Mouse (Mus musculus) kidney, embryonic 14.5 days (tissue): Measurements from ENCODE around the gene Aasdh. TPM values are rescaled to one million over a fixed set of nuclear protein-coding genes. Genes with fewer than 3 reads are reported as not detected.

Source experiments
- ATAC-seq: fragments of 200-750 bp; cut with Nextera tagmentation; 2 replicates; pipeline ENCODE4 v1.8.0; 2017; ENCODE audit warnings: moderate number of reproducible peaks, mild to moderate bottlenecking, moderate TSS enrichment, moderate library complexity; ENCODE audit not compliant: low FRiP score, low TSS enrichment
- H3K27ac ChIP-seq: fragments of 300-500 bp; sonication (generic); 2 replicates; pipeline ENCODE4 v1.5.1; 2014; ENCODE audit warnings: low read depth, mild to moderate bottlenecking, low read length, moderate library complexity, mixed read lengths
- H3K27me3 ChIP-seq: fragments of 300-500 bp; sonication (generic); 2 replicates; pipeline ENCODE4 v1.6.1; 2014; ENCODE audit warnings: mild to moderate bottlenecking, low read length; ENCODE audit not compliant: control insufficient read depth, insufficient read depth
- H3K36me3 ChIP-seq: fragments of 300-500 bp; sonication (generic); 2 replicates; pipeline ENCODE4 v1.6.1; 2014; ENCODE audit warnings: low read length, mixed read lengths; ENCODE audit not compliant: control insufficient read depth, insufficient read depth
- H3K4me1 ChIP-seq: fragments of 300-500 bp; sonication (generic); 2 replicates; pipeline ENCODE4 v1.6.1; 2014; ENCODE audit warnings: low read length, mixed read lengths; ENCODE audit not compliant: control insufficient read depth, insufficient read depth
- H3K4me2 ChIP-seq: fragments of 300-500 bp; sonication (generic); replicated peaks from 2 replicates; pipeline ENCODE4 v1.6.1; 2014; ENCODE audit warnings: low read depth, mild to moderate bottlenecking, low read length
- H3K4me3 ChIP-seq: fragments of 300-500 bp; sonication (generic); 2 replicates; pipeline ENCODE4 v1.5.1; 2014; ENCODE audit warnings: mild to moderate bottlenecking, low read length
- H3K9ac ChIP-seq: fragments of 300-500 bp; sonication (generic); 2 replicates; pipeline ENCODE4 v1.6.1; 2014; ENCODE audit warnings: low read depth, mild to moderate bottlenecking, low read length, moderate library complexity
- H3K9me3 ChIP-seq: fragments of 300-500 bp; sonication (generic); 2 replicates; pipeline ENCODE4 v1.6.1; 2016; ENCODE audit warnings: low read length; ENCODE audit not compliant: control insufficient read depth
- WGBS: fragments of 180-500 bp; shearing (Covaris S2); extraction: QIAGEN DNeasy Blood & Tissue Kit; methylation state at CpG from one replicate; pipeline ENCODE4 v1.1.7; 2014; 5-methylcytosine and 5-hydroxymethylcytosine counted together
- polyA plus RNA-seq: library from polyadenylated mRNA; unstranded; fragments of >200 nt; fragmentation: Nextera tagmentation; extraction: Ambion mirVana; gene quantifications from 2 replicates; pipeline ENCODE4 v1.2.1, GENCODE M21; 2014

The Aasdh gene
- polyA plus RNA-seq, 1 experiment from 2014 or later: 20.8 TPM

DNA sequence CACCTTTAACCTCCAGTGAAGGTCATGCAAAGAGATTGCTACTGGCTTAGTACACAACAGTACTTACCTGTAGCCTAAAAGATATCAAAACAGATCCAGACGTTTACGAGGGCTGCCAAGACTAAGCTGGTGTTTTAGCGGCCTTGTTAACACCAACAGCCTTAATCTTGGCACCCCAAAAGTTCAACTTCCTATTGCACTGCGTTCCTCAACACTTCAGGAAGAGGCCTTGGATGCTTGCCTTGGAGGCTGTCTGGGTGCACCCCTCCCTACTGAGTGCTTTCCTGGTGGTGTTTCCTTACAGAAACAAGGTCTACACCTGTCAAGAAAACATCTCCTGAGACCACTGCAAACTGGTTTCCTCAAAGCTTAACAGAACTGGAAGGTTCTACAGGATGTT, 41.8 kb upstream of the Aasdh start:
- 86% methylated on average over 4 of the region's 4 CpGs for WGBS
- no peak for ATAC-seq
- no peak overlapping the region for H3K4me2 ChIP-seq
- H3K4me1 ChIP-seq: peaks cover 9% of the 10 kb centered on the region
- no peaks in the 10 kb centered on the region; the same call in 1 of the 2 replicates for H3K36me3 ChIP-seq
- no peak overlapping the region for H3K9ac ChIP-seq
- no peaks in the 10 kb centered on the region for H3K27me3 ChIP-seq
- no peaks in the 10 kb centered on the region for H3K9me3 ChIP-seq
- no peak overlapping the region for H3K27ac ChIP-seq
- H3K4me3 ChIP-seq: no peak overlapping the region

DNA sequence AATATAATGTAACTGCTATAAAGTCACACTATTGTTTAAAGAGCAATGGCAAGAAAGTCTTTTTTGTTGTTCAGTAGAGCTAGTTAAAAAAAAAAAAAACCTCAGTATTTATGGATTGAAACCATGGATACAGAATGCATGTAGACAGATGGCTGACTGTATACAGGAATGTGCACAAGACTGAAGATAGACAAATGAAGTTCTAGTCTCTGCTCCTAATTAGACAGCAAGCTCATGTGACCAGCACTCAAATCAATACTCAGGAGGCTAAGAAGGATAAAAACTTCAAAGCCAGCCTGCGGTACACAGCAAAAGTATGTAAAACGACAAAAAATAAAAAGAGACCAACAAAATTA, 40.3 kb upstream of the Aasdh start:
- H3K27me3 ChIP-seq: no peaks in the 10 kb centered on the region
- ATAC-seq: no peak
- peaks cover 9% of the 10 kb centered on the region for H3K4me1 ChIP-seq
- no peak overlapping the region for H3K27ac ChIP-seq
- no peak overlapping the region for H3K9ac ChIP-seq
- no peak overlapping the region for H3K4me2 ChIP-seq
- H3K9me3 ChIP-seq: no peaks in the 10 kb centered on the region; the same call in 1 of the 2 replicates
- no peak overlapping the region for H3K4me3 ChIP-seq
- 86% methylated on average over 2 of the region's 2 CpGs for WGBS
- peaks cover 2% of the 10 kb centered on the region for H3K36me3 ChIP-seq

DNA sequence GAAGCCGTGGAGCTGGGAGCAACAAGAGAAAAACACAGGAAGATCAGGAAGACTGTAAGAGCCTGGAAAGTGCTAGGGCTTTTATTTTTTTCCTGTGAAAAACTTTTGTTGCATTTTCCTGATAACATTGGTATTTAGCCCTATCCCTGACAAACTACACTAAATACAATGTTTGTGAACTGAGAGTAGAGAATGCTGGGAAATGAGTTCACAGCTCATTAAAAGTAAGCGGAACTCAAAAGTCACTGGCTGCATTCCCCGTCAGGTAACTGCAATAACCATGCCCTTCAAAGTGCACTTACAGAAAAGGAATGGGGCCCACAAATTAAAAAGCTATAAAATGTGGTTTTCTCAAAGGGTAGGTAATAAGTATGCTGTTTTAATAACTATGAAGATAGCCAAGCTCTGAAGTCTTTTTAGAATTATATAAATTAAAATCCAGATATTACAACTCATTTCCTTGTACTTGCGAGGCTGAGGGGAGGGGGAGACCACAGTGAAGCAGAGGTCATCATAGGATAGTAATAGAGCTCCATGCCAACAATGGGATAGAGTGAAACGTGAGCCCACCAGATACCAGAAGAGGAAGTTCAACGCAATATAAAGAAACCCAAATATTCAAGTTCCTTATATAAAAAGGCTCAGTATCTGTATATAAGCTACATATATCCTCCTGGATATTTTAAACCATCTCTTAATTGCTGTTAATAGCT, 39.8 kb upstream of the Aasdh start:
- no peak for ATAC-seq
- H3K4me3 ChIP-seq: no peak overlapping the region
- H3K36me3 ChIP-seq: peaks cover 8% of the 10 kb centered on the region

DNA sequence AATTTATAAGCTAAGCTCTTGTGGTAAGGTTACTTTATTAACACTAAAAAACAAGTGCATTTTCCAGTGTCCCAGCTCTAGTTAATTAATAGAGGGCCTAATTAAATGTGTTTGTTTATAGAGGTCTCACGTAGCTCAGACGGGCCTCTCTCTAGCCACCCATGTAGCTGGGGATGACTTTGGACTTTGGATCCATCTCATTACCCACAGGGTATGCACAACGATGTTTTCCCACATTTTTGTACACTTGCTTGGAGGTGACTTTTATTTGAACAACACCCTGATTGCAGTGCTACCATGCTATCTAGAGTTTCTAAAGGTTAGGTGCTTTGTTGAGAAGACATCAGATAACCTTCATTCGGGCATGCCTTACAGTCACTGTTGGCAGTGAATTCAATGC, 37.2 kb upstream of the Aasdh start:
- H3K4me2 ChIP-seq: no peak overlapping the region
- H3K36me3 ChIP-seq: peaks cover 16% of the 10 kb centered on the region
- H3K27ac ChIP-seq: no peak overlapping the region
- WGBS: 69% methylated on average over 4 of the region's 4 CpGs
- peaks cover 4% of the 10 kb centered on the region for H3K9me3 ChIP-seq
- no peaks in the 10 kb centered on the region for H3K4me1 ChIP-seq
- ATAC-seq: no peak
- no peak overlapping the region for H3K9ac ChIP-seq
- H3K27me3 ChIP-seq: no peaks in the 10 kb centered on the region
- no peak overlapping the region for H3K4me3 ChIP-seq

More for the DNA sequence above, 39.8 kb upstream of the Aasdh start:
- H3K4me1 ChIP-seq: peaks cover 9% of the 10 kb centered on the region
- WGBS: 54% methylated on average over 6 of the region's 6 CpGs
- H3K9me3 ChIP-seq: no peaks in the 10 kb centered on the region; the same call in 1 of the 2 replicates
- no peak overlapping the region for H3K9ac ChIP-seq
- H3K4me2 ChIP-seq: no peak overlapping the region
- no peak overlapping the region for H3K27ac ChIP-seq
- H3K27me3 ChIP-seq: no peaks in the 10 kb centered on the region

DNA sequence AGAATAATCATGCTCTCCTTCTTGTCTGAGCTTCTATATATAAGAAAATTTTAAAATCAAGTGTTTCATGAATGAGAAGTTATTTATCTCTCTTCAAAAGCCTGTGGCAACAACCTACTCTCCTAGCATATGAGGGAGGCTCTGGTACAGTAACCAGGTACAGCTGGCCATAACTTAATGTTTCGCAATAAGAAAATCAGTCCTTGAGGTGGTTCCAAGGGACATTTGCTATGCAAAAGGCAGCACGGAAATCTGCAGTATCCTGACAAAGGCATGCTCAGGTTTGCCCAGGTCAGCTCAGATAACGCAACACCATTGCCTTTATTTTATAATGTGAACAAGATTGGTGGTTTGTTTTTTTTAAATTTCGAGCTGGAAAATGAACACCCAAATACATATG, 36.7 kb upstream of the Aasdh start:
- H3K9ac ChIP-seq: no peak overlapping the region
- H3K9me3 ChIP-seq: peaks cover 4% of the 10 kb centered on the region
- H3K36me3 ChIP-seq: peaks cover 16% of the 10 kb centered on the region
- no peaks in the 10 kb centered on the region for H3K27me3 ChIP-seq
- whole genome bisulfite sequencing: 89% methylated on average over 4 of the region's 4 CpGs
- no peak overlapping the region for H3K4me3 ChIP-seq
- no peak overlapping the region for H3K27ac ChIP-seq
- no peak overlapping the region for H3K4me2 ChIP-seq
- ATAC-seq: no peak
- H3K4me1 ChIP-seq: no peaks in the 10 kb centered on the region

DNA sequence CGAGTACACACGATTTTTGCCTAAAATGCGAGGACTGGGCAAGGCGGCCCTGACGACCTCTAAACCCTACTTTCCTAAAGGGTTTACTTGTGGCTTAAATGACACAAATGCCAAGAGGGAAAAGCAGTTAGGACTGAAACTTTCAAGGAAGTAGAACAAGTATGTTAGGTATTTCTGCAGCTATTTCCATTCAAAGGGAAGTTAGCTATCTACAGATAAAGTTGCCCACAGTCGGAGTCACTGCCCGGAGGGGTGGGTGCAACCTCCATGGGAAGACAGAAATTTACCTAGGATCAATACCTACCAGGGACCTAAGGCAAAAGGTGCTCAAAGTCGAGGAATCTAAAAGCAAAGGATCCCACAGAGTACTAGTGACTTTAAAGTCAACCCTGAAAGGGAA, 34.4 kb upstream of the Aasdh start:
- Histone ChIP-seq H3K4me3 (no peak overlapping the region), H3K4me2 (no peak overlapping the region), H3K27me3 (no peaks in the 10 kb centered on the region), H3K27ac (no peak overlapping the region), H3K9me3 (peaks cover 4% of the 10 kb centered on the region), H3K9ac (no peak overlapping the region), H3K4me1 (no peaks in the 10 kb centered on the region), H3K36me3 (peaks cover 16% of the 10 kb centered on the region)
- 97% methylated on average over 8 of the region's 8 CpGs for WGBS
- ATAC-seq: no peak

DNA sequence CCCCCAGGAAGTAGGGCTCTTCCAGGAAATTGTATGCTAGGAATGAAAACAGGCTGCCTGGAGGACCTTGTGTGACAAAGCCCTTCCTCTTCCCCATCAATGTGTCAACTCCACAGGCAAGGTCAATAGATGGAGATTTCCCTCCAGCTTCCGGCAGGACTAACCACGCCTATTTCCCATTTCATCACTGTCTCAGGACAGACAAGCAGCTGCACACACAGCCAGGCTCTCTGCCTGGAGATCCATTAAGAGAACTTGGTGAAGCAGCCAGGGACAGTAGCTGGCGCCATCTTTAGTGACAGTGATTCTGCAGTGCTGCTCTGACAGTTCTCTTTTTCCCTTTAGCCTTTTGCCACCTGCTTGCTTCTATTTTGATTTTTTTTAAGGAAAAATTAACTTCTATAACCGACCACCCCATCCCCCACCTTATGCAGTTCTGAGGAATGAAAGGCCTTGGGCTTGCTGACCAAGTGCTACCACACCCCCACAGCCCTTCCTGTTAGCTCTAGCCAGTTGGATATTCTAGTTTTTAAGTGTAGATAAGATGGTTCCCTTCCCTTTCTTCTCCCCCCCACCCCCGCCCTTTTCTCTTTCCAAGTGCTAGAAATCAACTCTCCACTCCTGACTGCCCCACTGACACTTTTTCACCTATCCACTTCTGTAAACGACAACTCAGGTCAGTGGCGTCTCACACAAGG, 24.0 kb upstream of the Aasdh start:
- WGBS: 61% methylated on average over 7 of the region's 7 CpGs
- H3K4me3 ChIP-seq: no peak overlapping the region
- ATAC-seq: peak; percentile 75; the same call in 1 of the 2 replicates
- no peak overlapping the region; the same call in 1 of the 2 replicates for H3K27ac ChIP-seq
- H3K9me3 ChIP-seq: 0 out of 2 replicates have a peak, but pooled peaks cover 3% of the 10 kb centered on the region
- no peak overlapping the region for H3K9ac ChIP-seq
- H3K27me3 ChIP-seq: no peaks in the 10 kb centered on the region
- H3K4me1 ChIP-seq: no peaks in the 10 kb centered on the region
- H3K36me3 ChIP-seq: peaks cover 24% of the 10 kb centered on the region; the same call in 1 of the 2 replicates
- H3K4me2 ChIP-seq: no peak overlapping the region; the same call in 1 of the 2 replicates

DNA sequence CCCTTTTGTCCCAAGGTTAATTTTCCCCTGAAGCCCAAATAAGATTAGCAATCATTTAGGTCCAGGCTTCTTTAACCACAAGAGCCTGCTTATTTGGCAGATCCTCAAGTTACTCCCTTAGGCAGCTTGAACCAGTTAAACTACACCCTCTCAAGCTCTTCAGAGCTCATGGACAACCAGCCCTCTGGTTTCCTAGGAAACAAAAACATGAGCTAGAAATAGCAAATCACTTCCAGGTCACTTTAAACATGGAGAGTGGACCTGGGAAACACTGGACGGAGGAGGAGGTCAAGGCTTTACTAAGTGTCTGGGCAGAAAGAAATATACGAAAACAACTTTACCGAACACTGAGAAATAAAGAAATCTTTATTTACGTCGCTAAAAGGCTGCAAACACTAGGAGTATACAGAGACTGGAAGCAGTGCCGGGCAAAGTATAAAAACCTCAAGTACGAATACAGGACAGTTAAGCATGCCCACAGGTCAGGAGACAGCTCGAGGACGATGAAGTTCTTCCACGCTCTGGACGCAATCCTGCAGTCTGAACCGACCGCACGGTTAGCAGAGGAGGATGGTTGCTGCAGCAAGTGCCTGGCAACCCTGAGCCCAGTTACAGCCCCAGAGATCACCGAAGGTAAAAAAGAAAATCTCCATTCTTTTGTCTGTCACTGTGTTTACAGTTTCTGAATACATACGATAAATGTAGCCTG, 23.0 kb upstream of the Aasdh start:
- 59% methylated on average over 16 of the region's 16 CpGs for WGBS
- Histone ChIP-seq H3K9me3 (0 out of 2 replicates have a peak, but pooled peaks cover 3% of the 10 kb centered on the region), H3K36me3 (peaks cover 24% of the 10 kb centered on the region; the same call in 1 of the 2 replicates), H3K4me2 (no peak overlapping the region), H3K4me1 (no peaks in the 10 kb centered on the region), H3K27me3 (no peaks in the 10 kb centered on the region), H3K27ac (peak overlapping the region; percentile 49; the same call in 1 of the 2 replicates), H3K4me3 (no peak overlapping the region), H3K9ac (no peak overlapping the region)
- ATAC-seq: peak; percentile 51; the same call in 1 of the 2 replicates
